17 mouse cellular contexts compared by ENCODE assay signal in genomic region chr19:27223046-27223445, GRCm38 (mm10). TPM values are rescaled to one million over a fixed set of nuclear protein-coding genes. Genes with fewer than 3 reads are reported as not detected.
DNase-seq lines count a peak whose midpoint lies in the region; ATAC-seq and TF ChIP-seq lines count a peak whose summit lies in the region.
"Had no signal": no experiment of that assay in that cellular context is flagged by ENCODE, and none has a peak within 500 bp of the region (broad histone marks: within the 10 kb centered on the region; RNA-seq: fewer than 3 reads in every experiment).

No protein-coding gene starts in this region.

- no peak overlapping the region for H3K4me2 ChIP-seq in heart, postnatal 0 days (ENCODE audit: low read depth, low read length)
- H3K4me2 ChIP-seq in hindbrain, postnatal 0 days (ENCODE audit: low read depth, low read length), result no peak overlapping the region
- H3K4me2 ChIP-seq: embryonic facial prominence, embryonic 15.5 days; forebrain, embryonic 12.5 days; liver, embryonic 12.5 days; neural tube, embryonic 13.5 days had no signal

- WGBS in heart, embryonic 10.5 days, result 71% methylated on average over 6 of the region's 6 CpGs
- 51% methylated on average over 6 of the region's 6 CpGs for WGBS in heart, postnatal 0 days
- 81% methylated on average over 6 of the region's 6 CpGs for WGBS in hindbrain, postnatal 0 days

- peaks cover 8% of the 10 kb centered on the region; the same call in 1 of the 2 replicates for H3K4me1 ChIP-seq in heart, embryonic 10.5 days
- H3K4me1 ChIP-seq in heart, postnatal 0 days (ENCODE audit: control insufficient read depth, insufficient read depth), result peaks cover 50% of the 10 kb centered on the region
- H3K4me1 ChIP-seq in hindbrain, postnatal 0 days (ENCODE audit: insufficient read depth, low read length), result peaks cover 5% of the 10 kb centered on the region; the same call in 1 of the 2 replicates
- H3K4me1 ChIP-seq: liver, embryonic 12.5 days had no signal

- no peak overlapping the region for H3K4me3 ChIP-seq in heart, embryonic 10.5 days
- H3K4me3 ChIP-seq in heart, postnatal 0 days (ENCODE audit: low read depth, low read length), result no peak overlapping the region
- H3K4me3 ChIP-seq in hindbrain, postnatal 0 days (ENCODE audit: low read length), result no peak overlapping the region
- H3K4me3 ChIP-seq: embryonic facial prominence, embryonic 15.5 days; forebrain, embryonic 12.5 days; limb, embryonic 10.5 days; liver, embryonic 12.5 days; midbrain, embryonic 10.5 days; neural tube, embryonic 13.5 days had no signal

- ATAC-seq in heart, postnatal 0 days (ENCODE audit: insufficient read depth, low read depth), result no peak
- ATAC-seq in hindbrain, postnatal 0 days, result no peak
- ATAC-seq: CD4-positive, CD25-positive, alpha-beta regulatory T cell, adult 4 months; liver, embryonic 12.5 days had no signal

- peaks cover 4% of the 10 kb centered on the region; the same call in 1 of the 2 replicates for H3K27me3 ChIP-seq in heart, embryonic 10.5 days (ENCODE audit: insufficient read depth, poor library complexity, severe bottlenecking)
- no peaks in the 10 kb centered on the region for H3K27me3 ChIP-seq in heart, postnatal 0 days (ENCODE audit: control insufficient read depth, insufficient read depth, low read length)
- H3K27me3 ChIP-seq in hindbrain, postnatal 0 days (ENCODE audit: insufficient read depth, low read length), result no peaks in the 10 kb centered on the region
- H3K27me3 ChIP-seq: embryonic facial prominence, embryonic 15.5 days; neural tube, embryonic 13.5 days had no signal

- H3K9me3 ChIP-seq in heart, embryonic 10.5 days, result no peaks in the 10 kb centered on the region
- H3K9me3 ChIP-seq in heart, postnatal 0 days (replicated peaks; ENCODE audit: control insufficient read depth, low read length), result no peaks in the 10 kb centered on the region
- no peaks in the 10 kb centered on the region for H3K9me3 ChIP-seq in hindbrain, postnatal 0 days (ENCODE audit: low read length)
- H3K9me3 ChIP-seq: embryonic facial prominence, embryonic 15.5 days; forebrain, embryonic 12.5 days; limb, embryonic 10.5 days; liver, embryonic 12.5 days; midbrain, embryonic 10.5 days; neural tube, embryonic 13.5 days had no signal

- no peak overlapping the region for H3K9ac ChIP-seq in heart, postnatal 0 days (replicated peaks; ENCODE audit: low read depth, low read length)
- no peak overlapping the region for H3K9ac ChIP-seq in hindbrain, postnatal 0 days (replicated peaks; ENCODE audit: low read length)
- H3K9ac ChIP-seq: embryonic facial prominence, embryonic 15.5 days; forebrain, embryonic 12.5 days; liver, embryonic 12.5 days; neural tube, embryonic 13.5 days had no signal

- peak; percentile 46 for DNase-seq in heart, adult 8-10 months (ENCODE audit: low spot score)
- DNase-seq in heart, embryonic 10.5 days (ENCODE audit: low spot score), result no peak
- peak; percentile 74 for DNase-seq in cerebellum, adult 11-12 months
- peak; percentile 80 for DNase-seq in cerebellum, adult 9-11 months
- DNase-seq in heart, postnatal 0 days (ENCODE audit: low spot score), result no peak
- no peak for DNase-seq in lung, adult 18-20 months
- DNase-seq in hindbrain, postnatal 0 days (ENCODE audit: low spot score), result no peak
- DNase-seq: kidney, adult 8-10 months; right cerebral cortex, postnatal 25 days had no signal

- H3K27ac ChIP-seq in heart, embryonic 10.5 days, result no peak overlapping the region
- peak overlapping the region; percentile 74 for H3K27ac ChIP-seq in heart, postnatal 0 days (ENCODE audit: low read depth)
- H3K27ac ChIP-seq in hindbrain, postnatal 0 days, result no peak overlapping the region
- H3K27ac ChIP-seq: embryonic facial prominence, embryonic 15.5 days; forebrain, embryonic 12.5 days; limb, embryonic 10.5 days; liver, embryonic 12.5 days; midbrain, embryonic 10.5 days; neural tube, embryonic 13.5 days had no signal

- TF ChIP-seq EP300 in heart, postnatal 0 days (IDR thresholded peaks at IDR 0.05; ENCODE audit: low read depth), result no peak

- H3K36me3 ChIP-seq in heart, embryonic 10.5 days, result no peaks in the 10 kb centered on the region
- H3K36me3 ChIP-seq in heart, postnatal 0 days (replicated peaks; ENCODE audit: control insufficient read depth, insufficient read depth, low read length), result no peaks in the 10 kb centered on the region
- H3K36me3 ChIP-seq in hindbrain, postnatal 0 days (ENCODE audit: insufficient read depth, low read length), result no peaks in the 10 kb centered on the region
- H3K36me3 ChIP-seq: embryonic facial prominence, embryonic 15.5 days; forebrain, embryonic 12.5 days; limb, embryonic 10.5 days; liver, embryonic 12.5 days; midbrain, embryonic 10.5 days; neural tube, embryonic 13.5 days had no signal

- no peak for TF ChIP-seq CTCF in heart, postnatal 0 days (IDR thresholded peaks at IDR 0.05; ENCODE audit: low read depth)
- TF ChIP-seq CTCF in hindbrain, postnatal 0 days (IDR thresholded peaks at IDR 0.05; ENCODE audit: low read depth), result no peak

RNA-seq across cellular contexts. Expression of gene Vldlr, which starts 6.8 kb away (rescaled TPM):
- 100 to 1,000 TPM; 229 to 259 (median 251) TPM for total RNA-seq in heart, adult 8-10 months (2022)
- 8.9 and 11.6 TPM in 2 replicates for polyA plus RNA-seq in heart, embryonic 10.5 days (2016; fragmentation: Nextera tagmentation; extraction: Ambion mirVana)
- total RNA-seq in heart, postnatal 0 days (2014; rRNA removed; ENCODE audit: low replicate concordance), result 104 and 107 TPM in 2 replicates
- 38.6 and 40.0 TPM in 2 replicates for polyA plus RNA-seq in heart, postnatal 0 days (2015; fragmentation: Nextera tagmentation; extraction: Ambion mirVana)
- total RNA-seq in hindbrain, postnatal 0 days (2014; rRNA removed), result 44.6 and 51.9 TPM in 2 replicates
- 34.2 and 34.4 TPM in 2 replicates for polyA plus RNA-seq in hindbrain, postnatal 0 days (2015; fragmentation: Nextera tagmentation; extraction: Ambion mirVana)
- total RNA-seq: MEL had no signal
- polyA plus RNA-seq: CD4-positive, CD25-positive, alpha-beta regulatory T cell, adult 4 months had no signal

Comparison
In these comparisons a context has a peak if more than half of its experiments do, and no peak if none do; other contexts are left out.
1. DNase-seq: peak in heart, adult 8-10 months (single experiment), cerebellum, adult 11-12 months (single experiment) and cerebellum, adult 9-11 months (single experiment); none in heart, embryonic 10.5 days (single experiment), heart, postnatal 0 days (single experiment), lung, adult 18-20 months (0 of 2) and hindbrain, postnatal 0 days (single experiment).